Mouse (Mus musculus) spleen, adult 2 months (tissue): Measurements from ENCODE around the gene Gm281. TPM values are rescaled to one million over a fixed set of nuclear protein-coding genes. Genes with fewer than 3 reads are reported as not detected.

ENCODE experiments used
- DNase-seq, 2 experiments: peaks; one replicate each; pipeline versions ENCODE4 v3.0.0 to v3.0.0-alpha.2; 2012 to 2021; ENCODE audit warnings: low spot score in 2 of 2, low read depth in 1 of 2
- H3K27ac ChIP-seq: fragments of 200-500 bp; 2 replicates; pipeline ENCODE4 v1.5.1; 2012; ENCODE audit warnings: low read length, inconsistent platforms; ENCODE audit not compliant: insufficient read depth
- H3K27me3 ChIP-seq: fragments of 200-500 bp; 2 replicates; pipeline ENCODE4 v1.6.1; 2012; ENCODE audit warnings: mild to moderate bottlenecking, moderate library complexity, low read length, inconsistent platforms; ENCODE audit not compliant: control insufficient read depth, insufficient read depth
- H3K36me3 ChIP-seq: fragments of 200-500 bp; 2 replicates; pipeline ENCODE4 v1.6.1; 2012; ENCODE audit warnings: mild to moderate bottlenecking, low read length, inconsistent platforms; ENCODE audit not compliant: control insufficient read depth, insufficient read depth
- H3K4me1 ChIP-seq: fragments of 200-500 bp; 2 replicates; pipeline ENCODE4 v1.6.1; 2011; ENCODE audit warnings: inconsistent platforms; ENCODE audit not compliant: control insufficient read depth, insufficient read depth, insufficient read length
- H3K4me3 ChIP-seq: fragments of 200-500 bp; 2 replicates; pipeline ENCODE4 v1.5.1; 2011; ENCODE audit warnings: mild to moderate bottlenecking, inconsistent platforms; ENCODE audit not compliant: insufficient read depth, insufficient read length; ENCODE audit errors: extremely low read depth
- CTCF ChIP-seq: fragments of 200-500 bp; IDR thresholded peaks from 2 replicates; pipeline ENCODE4 v1.5.1; 2011; ENCODE audit warnings: mild to moderate bottlenecking, inconsistent platforms; ENCODE audit not compliant: insufficient read depth, insufficient read length, insufficient replicate concordance; ENCODE audit errors: extremely low read depth
- POLR2A ChIP-seq: fragments of 200-500 bp; IDR thresholded peaks from 2 replicates; pipeline ENCODE4 v1.6.1; 2011; ENCODE audit warnings: low read depth, low read length, inconsistent platforms
- WGBS: fragments of 180-500 bp; shearing (Covaris S2); methylation state at CpG from one replicate; pipeline ENCODE4 v1.1.7; 2018; 5-methylcytosine and 5-hydroxymethylcytosine counted together
- polyA plus RNA-seq: library from polyadenylated mRNA; depleted of rRNA; stranded (reverse); fragments of >200 nt; gene quantifications from 2 replicates; pipeline ENCODE4 v1.2.3, GENCODE M21; 2012

Gm281 gene
- polyA plus RNA-seq, 1 experiment = not detected

DNA sequence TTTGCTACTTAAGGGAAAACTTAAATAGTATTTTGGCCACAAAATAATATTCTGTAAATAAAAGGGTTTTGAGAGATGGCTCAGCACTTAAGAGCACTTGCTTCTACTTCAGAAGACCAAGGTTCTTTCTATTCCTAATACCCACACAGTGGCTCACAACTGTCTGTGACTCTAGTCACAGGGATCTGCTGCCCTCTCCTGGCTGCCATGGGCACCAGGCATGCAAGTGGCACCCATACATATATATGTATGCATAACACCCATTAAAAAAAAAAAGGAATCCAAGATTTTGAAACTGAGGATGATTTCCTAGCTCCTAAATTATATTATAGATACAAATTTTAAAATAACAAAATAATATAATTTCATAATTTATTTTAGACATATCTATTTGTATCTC lies 36.1 kb upstream of the Gm281 start:
- H3K4me3 ChIP-seq = no peak overlapping the region
- peak; percentile 15 to 48 for DNase-seq
- H3K4me1 ChIP-seq = no peaks in the 10 kb centered on the region
- H3K27me3 ChIP-seq = no peaks in the 10 kb centered on the region
- no peak overlapping the region for H3K27ac ChIP-seq
- TF ChIP-seq POLR2A (no peak), CTCF (peak; percentile 60; the same call in 1 of the 2 replicates)
- peaks cover 23% of the 10 kb centered on the region for H3K36me3 ChIP-seq

DNA sequence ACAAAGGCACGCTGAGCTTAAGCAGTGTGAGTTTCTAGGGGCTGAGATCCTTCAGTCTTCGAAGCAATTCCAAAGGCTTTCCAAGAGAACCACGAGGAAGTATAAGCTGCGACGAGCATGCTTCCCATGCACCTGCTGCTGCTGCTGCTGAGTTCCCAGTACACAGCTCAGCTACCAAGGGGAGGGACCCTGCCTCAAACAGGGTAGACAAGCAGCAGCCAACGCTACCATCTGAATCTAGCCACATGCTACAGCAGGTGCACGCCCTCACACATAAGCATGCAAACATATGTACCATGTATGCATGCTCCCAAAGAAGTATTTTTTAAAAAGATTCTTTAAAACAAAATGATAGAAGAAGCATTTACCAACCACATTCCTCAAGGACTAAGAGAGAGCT lies 34.1 kb upstream of the Gm281 start:
- peaks cover 20% of the 10 kb centered on the region for H3K36me3 ChIP-seq
- WGBS = 94% methylated on average over 7 of the region's 7 CpGs
- no peak for DNase-seq

DNA sequence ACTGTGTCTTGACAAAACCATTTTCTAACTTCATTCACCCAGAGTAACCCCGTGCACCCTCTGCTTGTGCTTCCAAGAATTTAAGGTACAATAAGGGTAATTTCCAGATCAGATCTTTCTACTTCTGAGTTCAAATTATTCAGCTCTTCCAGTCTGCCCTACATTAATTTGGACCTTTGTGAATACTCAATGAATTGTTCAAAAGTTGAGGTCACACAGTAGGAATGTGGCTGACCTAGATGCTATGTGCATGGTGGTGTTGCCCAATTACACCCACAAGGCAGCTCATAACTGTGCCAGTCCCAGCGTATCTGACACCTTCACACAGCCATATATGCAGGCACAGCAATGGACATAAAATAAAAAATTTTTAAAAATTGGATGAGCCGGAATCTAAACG lies 30.4 kb upstream of the Gm281 start:
- TF ChIP-seq POLR2A (no peak), CTCF (no peak)
- no peak overlapping the region for H3K27ac ChIP-seq
- peaks cover 9% of the 10 kb centered on the region for H3K36me3 ChIP-seq
- no peak for DNase-seq
- H3K4me3 ChIP-seq = no peak overlapping the region
- WGBS = 95% methylated on average over 4 of the region's 4 CpGs
- no peaks in the 10 kb centered on the region for H3K4me1 ChIP-seq
- no peaks in the 10 kb centered on the region for H3K27me3 ChIP-seq

More for the DNA sequence above, 34.1 kb upstream of the Gm281 start:
- H3K4me1 ChIP-seq = no peaks in the 10 kb centered on the region
- TF ChIP-seq CTCF (no peak), POLR2A (no peak)
- H3K27me3 ChIP-seq = no peaks in the 10 kb centered on the region
- no peak overlapping the region for H3K27ac ChIP-seq
- no peak overlapping the region for H3K4me3 ChIP-seq

DNA sequence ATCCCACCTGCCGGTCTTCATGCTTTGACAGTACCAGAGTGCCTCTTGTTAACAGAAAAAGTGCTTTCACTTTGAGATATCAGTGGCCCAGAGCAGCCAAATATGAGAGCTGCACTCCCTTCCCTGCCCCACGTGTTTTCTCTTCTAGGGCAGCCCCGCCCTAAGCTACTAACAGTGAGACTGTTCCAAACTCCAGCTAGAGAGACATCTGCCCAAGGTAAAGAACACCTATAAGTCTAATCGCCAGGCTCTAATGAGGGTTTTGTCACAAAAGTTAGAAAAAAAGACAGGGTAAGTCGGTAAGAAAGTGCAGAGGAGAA lies 19.7 kb upstream of the Gm281 start:
- Histone ChIP-seq H3K4me3 (peak overlapping the region; percentile 49; the same call in 1 of the 2 replicates), H3K27me3 (no peaks in the 10 kb centered on the region; the same call in 1 of the 2 replicates), H3K36me3 (no peaks in the 10 kb centered on the region), H3K4me1 (no peaks in the 10 kb centered on the region; the same call in 1 of the 2 replicates), H3K27ac (no peak overlapping the region)
- WGBS = 51% methylated on average over 5 of the region's 5 CpGs
- no peak for DNase-seq
- TF ChIP-seq POLR2A = no peak
- TF ChIP-seq CTCF = no peak

DNA sequence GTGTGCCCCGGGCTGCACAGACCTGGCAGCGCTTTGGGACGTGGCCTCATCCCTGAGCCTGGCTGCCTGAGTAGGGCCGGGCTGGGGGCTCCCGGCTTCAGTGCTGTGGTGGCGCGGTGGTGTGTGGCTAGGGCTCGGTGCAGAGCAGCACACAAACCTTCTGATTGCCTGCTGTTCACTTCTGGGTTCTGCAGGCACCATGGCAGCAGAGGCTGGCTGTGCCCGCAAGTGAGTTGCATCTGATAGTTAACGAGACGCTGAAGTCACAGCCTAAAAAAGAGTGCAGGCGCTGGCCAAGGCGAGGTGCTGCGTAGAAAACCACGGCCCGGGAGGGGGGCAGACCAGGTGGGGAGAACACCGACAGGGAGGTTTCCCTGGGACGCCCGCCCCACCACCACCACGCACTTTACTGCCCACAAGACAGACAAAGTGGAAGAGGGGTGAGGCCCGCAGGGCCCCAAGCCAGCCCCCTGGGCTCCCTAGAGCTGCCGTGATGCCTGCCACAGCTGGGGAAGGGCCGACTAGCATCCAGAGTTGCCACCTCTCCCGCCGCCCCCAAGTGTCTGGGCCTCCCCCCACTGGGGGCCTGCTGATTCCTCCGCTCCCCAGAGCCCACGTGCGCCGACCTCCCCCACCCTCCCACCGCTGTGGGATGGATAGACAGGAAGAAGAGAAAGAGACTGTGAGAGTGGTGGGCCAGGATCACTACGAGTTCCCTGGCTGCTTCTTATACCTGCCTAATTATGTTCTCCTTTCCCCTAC lies 19.2 kb upstream of the Gm281 start:
- 33% methylated on average over 31 of the region's 31 CpGs for WGBS
- Histone ChIP-seq H3K4me3 (peak overlapping the region; percentile 49; the same call in 1 of the 2 replicates), H3K36me3 (no peaks in the 10 kb centered on the region), H3K27ac (no peak overlapping the region), H3K27me3 (no peaks in the 10 kb centered on the region; the same call in 1 of the 2 replicates), H3K4me1 (no peaks in the 10 kb centered on the region; the same call in 1 of the 2 replicates)
- TF ChIP-seq POLR2A (no peak), CTCF (no peak)
- no peak for DNase-seq

DNA sequence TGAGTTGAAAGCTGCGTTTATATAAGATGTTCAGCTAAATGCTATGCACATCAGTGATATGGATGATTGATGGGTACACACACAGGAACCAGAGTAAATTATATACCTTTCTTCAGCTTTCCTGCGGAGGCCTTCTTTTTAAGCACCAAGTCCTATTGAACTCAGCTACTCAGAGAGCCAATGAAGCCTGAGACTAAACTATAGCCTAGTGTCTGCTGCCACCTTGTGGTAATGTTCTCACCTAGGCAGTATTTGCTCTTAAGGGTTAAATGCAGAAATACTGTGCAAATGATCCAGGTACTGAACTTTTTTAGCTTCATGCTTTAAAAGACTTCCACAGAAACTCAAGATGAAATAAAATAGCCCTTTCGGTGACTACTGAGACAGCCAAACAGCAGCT lies 3.4 kb upstream of the Gm281 start:
- peak; percentile 9 to 21 for DNase-seq
- Histone ChIP-seq H3K27ac (no peak overlapping the region), H3K27me3 (no peaks in the 10 kb centered on the region), H3K36me3 (no peaks in the 10 kb centered on the region), H3K4me3 (no peak overlapping the region), H3K4me1 (no peaks in the 10 kb centered on the region)
- no peak for TF ChIP-seq POLR2A
- TF ChIP-seq CTCF = no peak
- 41% methylated on average over 3 of the region's 3 CpGs for WGBS

DNA sequence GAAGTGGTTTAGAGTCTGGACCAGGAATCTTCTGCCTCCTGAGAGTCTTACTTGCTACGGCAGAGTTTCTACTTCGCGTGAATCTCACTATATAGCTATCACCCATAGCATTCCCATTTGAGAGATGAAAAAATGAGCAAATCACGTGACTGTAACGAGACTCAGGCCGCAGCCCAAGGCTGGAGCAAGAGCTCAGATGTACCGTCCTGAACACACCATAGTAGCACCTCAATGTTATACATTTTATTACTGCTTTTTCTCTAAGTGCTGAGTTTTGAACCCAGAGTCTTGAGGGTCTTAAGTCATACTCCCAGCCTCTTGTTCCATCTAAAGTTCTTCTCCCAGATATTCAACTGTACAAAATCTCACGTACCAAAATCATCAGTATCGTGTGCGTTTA lies 2.9 kb upstream of the Gm281 start:
- H3K27me3 ChIP-seq = no peaks in the 10 kb centered on the region
- no peak for DNase-seq
- H3K27ac ChIP-seq = no peak overlapping the region
- H3K36me3 ChIP-seq = no peaks in the 10 kb centered on the region
- TF ChIP-seq POLR2A (no peak), CTCF (no peak)
- WGBS = 87% methylated on average over 10 of the region's 10 CpGs
- no peak overlapping the region for H3K4me3 ChIP-seq
- no peaks in the 10 kb centered on the region for H3K4me1 ChIP-seq
